Mouse (Mus musculus): ENCODE results near the gene Olfr50. TPM values are rescaled to one million over a fixed set of nuclear protein-coding genes. Genes with fewer than 3 reads are reported as not detected.

Gene Olfr50
- total RNA-seq (2021) = not detected
- long read RNA-seq, experiment 1 = 0 reads
- long read RNA-seq, experiment 2 = 0 reads

DNA sequence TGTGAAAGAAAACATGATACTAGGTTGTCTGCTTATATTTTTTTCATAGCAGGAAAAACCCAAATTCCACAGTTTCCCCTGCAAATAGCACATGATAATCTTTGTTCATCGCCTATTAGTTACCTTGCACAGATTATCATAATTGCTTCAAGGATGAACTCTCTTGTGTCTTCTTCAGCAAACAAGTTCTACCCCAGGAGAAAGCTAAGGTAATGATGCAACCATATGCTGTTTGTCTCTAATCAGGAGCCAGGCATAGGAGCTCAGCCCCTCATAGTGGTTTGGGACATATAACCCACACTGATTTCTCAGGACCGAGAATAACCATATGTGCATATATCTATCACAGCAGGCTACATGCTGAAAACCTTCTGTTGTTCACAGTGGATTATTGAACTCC lies at the start of gene Olfr50:
Olfr50 (plus strand) TSS at position 301 of the 400 bp plus-strand sequence.
- DNase-seq = no peak

DNA sequence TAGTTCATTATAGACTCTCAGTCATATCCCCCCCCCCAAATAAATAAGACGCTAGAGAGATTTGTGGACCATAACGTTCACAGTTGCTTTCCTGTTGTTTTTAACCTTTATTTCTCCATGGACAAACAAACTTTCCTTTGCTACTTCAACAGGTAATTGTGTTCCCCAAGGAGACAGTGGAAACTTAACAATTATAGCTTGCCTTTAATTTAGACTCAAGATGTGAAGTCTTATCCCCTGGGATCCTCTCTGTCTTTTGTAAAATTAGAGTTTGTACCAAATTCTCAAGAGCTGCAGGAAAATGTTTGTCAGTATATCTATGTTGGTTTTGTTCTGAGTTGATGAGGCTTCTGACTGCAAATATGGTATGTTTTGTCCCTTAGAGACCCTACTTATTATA lies 6.4 kb upstream of the Olfr50 start, which contains the start of gene Olfr348:
Olfr348 (plus strand) TSS at position 301 of the 400 bp plus-strand sequence.
- DNase-seq = no peak

DNA sequence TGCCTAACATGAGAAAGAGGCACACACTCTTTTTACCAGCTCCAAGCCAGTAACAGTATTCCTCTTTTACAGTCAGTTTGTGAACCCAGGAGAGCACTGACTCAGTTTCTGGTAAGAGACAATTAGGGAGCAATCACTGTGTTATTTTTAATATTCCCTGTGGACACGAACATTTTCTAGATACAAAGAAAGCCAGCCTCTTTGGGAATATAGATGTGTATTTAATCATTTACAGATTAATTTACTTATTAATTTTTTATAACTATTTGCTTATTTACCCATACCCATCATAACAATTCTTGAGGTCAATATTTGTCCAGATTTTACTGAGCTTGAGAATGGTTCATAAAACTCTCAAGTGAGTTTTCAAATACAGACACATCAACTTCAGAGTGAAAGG lies 26.6 kb downstream of the Olfr50 start, which contains the start of gene Olfr3:
Olfr3 (minus strand) TSS at position 101 of the 400 bp plus-strand sequence.
- no peak for DNase-seq

DNA sequence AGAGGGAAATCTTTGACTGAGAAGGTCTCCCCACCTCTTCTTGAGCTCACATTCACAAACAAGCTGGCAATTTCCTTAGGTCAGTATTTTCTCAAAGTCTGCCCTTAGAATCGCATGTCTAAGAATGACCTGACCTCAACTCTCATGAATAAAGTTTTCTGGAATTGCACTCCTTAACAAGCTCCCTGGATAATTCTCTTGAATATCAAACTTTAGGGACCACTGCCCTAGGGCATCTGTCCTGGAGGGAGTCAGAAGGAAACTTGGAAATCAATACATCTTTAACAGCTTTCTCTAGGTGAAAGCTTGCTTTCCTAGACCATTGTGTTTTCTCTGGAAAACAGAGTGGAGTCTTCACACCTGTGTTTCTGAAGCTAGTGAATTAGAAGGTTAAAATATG lies 55.7 kb downstream of the Olfr50 start, which contains the start of gene Olfr350:
Olfr350 (plus strand) TSS at position 301 of the 400 bp plus-strand sequence.
- DNase-seq = no peak

Other genes with a start within 250 kb of the Olfr50 start
- not detected for gene Olfr344, start 223.9 kb upstream of the Olfr50 start, total RNA-seq (2021)
- gene Olfr345, start 150.5 kb upstream of the Olfr50 start, total RNA-seq (2021) = not detected
- not detected for gene Olfr346, start 104.8 kb upstream of the Olfr50 start, total RNA-seq (2021)
- not detected for gene Olfr347, start 58.6 kb upstream of the Olfr50 start, total RNA-seq (2021)
- not detected for gene Olfr348, start 6.3 kb upstream of the Olfr50 start, total RNA-seq (2021)
- gene Olfr3, start 26.5 kb downstream of the Olfr50 start, total RNA-seq (2021) = not detected
- not detected for gene Olfr350, start 55.8 kb downstream of the Olfr50 start, total RNA-seq (2021)
- not detected for gene Olfr351, start 72.1 kb downstream of the Olfr50 start, total RNA-seq (2021)
- not detected for gene Olfr352, start 77.9 kb downstream of the Olfr50 start, total RNA-seq (2021)
- gene Olfr353, start 102.4 kb downstream of the Olfr50 start, total RNA-seq (2021) = not detected
- not detected for gene Olfr354, start 115.1 kb downstream of the Olfr50 start, total RNA-seq (2021)
- not detected for gene Olfr355, start 138.4 kb downstream of the Olfr50 start, total RNA-seq (2021)
- gene Olfr356, start 146.6 kb downstream of the Olfr50 start, total RNA-seq (2021) = not detected
- not detected for gene Olfr357, start 203.3 kb downstream of the Olfr50 start, total RNA-seq (2021)
- not detected for gene Olfr358, start 218.8 kb downstream of the Olfr50 start, total RNA-seq (2021)

Data from heart, adult 18-20 months (tissue).